Mouse (Mus musculus) kidney, embryonic 14.5 days (tissue): ENCODE results near the gene Pdia5. TPM values are rescaled to one million over a fixed set of nuclear protein-coding genes. Genes with fewer than 3 reads are reported as not detected.

Experiments
- ATAC-seq: fragments of 200-750 bp; cut with Nextera tagmentation; 2 replicates; pipeline ENCODE4 v1.8.0; 2017; ENCODE audit warnings: moderate number of reproducible peaks, mild to moderate bottlenecking, moderate TSS enrichment, moderate library complexity; ENCODE audit not compliant: low FRiP score, low TSS enrichment
- H3K27ac ChIP-seq: fragments of 300-500 bp; sonication (generic); 2 replicates; pipeline ENCODE4 v1.5.1; 2014; ENCODE audit warnings: low read depth, mild to moderate bottlenecking, low read length, moderate library complexity, mixed read lengths
- H3K27me3 ChIP-seq: fragments of 300-500 bp; sonication (generic); 2 replicates; pipeline ENCODE4 v1.6.1; 2014; ENCODE audit warnings: mild to moderate bottlenecking, low read length; ENCODE audit not compliant: control insufficient read depth, insufficient read depth
- H3K36me3 ChIP-seq: fragments of 300-500 bp; sonication (generic); 2 replicates; pipeline ENCODE4 v1.6.1; 2014; ENCODE audit warnings: low read length, mixed read lengths; ENCODE audit not compliant: control insufficient read depth, insufficient read depth
- H3K4me1 ChIP-seq: fragments of 300-500 bp; sonication (generic); 2 replicates; pipeline ENCODE4 v1.6.1; 2014; ENCODE audit warnings: low read length, mixed read lengths; ENCODE audit not compliant: control insufficient read depth, insufficient read depth
- H3K4me2 ChIP-seq: fragments of 300-500 bp; sonication (generic); replicated peaks from 2 replicates; pipeline ENCODE4 v1.6.1; 2014; ENCODE audit warnings: low read depth, mild to moderate bottlenecking, low read length
- H3K4me3 ChIP-seq: fragments of 300-500 bp; sonication (generic); 2 replicates; pipeline ENCODE4 v1.5.1; 2014; ENCODE audit warnings: mild to moderate bottlenecking, low read length
- H3K9ac ChIP-seq: fragments of 300-500 bp; sonication (generic); 2 replicates; pipeline ENCODE4 v1.6.1; 2014; ENCODE audit warnings: low read depth, mild to moderate bottlenecking, low read length, moderate library complexity
- H3K9me3 ChIP-seq: fragments of 300-500 bp; sonication (generic); 2 replicates; pipeline ENCODE4 v1.6.1; 2016; ENCODE audit warnings: low read length; ENCODE audit not compliant: control insufficient read depth
- WGBS: fragments of 180-500 bp; shearing (Covaris S2); extraction: QIAGEN DNeasy Blood & Tissue Kit; methylation state at CpG from one replicate; pipeline ENCODE4 v1.1.7; 2014; 5-methylcytosine and 5-hydroxymethylcytosine counted together
- polyA plus RNA-seq: library from polyadenylated mRNA; unstranded; fragments of >200 nt; fragmentation: Nextera tagmentation; extraction: Ambion mirVana; gene quantifications from 2 replicates; pipeline ENCODE4 v1.2.1, GENCODE M21; 2014

Pdia5 gene
- polyA plus RNA-seq, 1 experiment from 2014 or later, result 20.8 TPM

DNA sequence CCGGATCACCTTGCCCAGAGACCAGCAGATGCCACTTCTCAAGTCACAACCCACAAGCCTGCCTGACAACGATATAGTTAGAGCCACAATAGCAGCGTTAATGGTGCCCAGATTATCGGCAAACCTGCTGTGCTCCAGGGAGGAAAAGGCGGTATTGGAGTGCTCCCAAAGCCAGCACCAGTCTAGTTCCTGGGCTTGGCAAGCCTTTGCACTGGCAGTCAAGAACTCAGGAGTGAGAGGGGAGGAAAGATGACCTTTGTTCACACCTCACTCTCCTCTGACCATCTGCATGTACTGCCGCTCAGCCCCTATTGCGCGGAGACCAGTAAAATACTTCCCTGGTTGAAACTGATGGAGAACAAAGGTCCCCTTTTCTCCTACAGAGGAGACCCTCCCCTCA lies 19.7 kb downstream of the Pdia5 start:
- Histone ChIP-seq H3K9ac (no peak overlapping the region), H3K4me3 (no peak overlapping the region), H3K4me1 (0 out of 2 replicates have a peak, but pooled peaks cover 7% of the 10 kb centered on the region), H3K36me3 (no peaks in the 10 kb centered on the region), H3K27me3 (no peaks in the 10 kb centered on the region), H3K4me2 (no peak overlapping the region), H3K9me3 (no peaks in the 10 kb centered on the region), H3K27ac (no peak overlapping the region)
- WGBS, result 76% methylated on average over 8 of the region's 8 CpGs
- ATAC-seq, result no peak

DNA sequence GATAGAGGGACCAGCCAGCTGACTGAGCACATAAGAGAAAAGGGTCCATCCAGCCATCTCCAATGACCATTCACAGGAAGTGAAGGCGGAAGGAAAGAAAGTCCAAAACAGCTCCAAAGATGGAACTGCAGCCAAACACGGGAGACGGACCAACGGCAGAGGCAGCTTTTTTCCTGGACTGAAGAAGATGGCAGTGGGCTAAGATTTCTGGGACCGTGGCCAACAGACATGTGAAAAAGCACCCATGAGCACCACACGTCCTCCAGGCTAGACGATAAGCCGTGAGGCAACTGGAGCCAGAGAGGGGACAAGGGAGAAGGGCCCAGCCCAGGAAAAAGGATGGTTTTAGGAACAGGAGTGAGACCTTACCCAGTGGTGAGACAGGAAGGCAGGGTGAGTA lies 20.6 kb downstream of the Pdia5 start:
- 85% methylated on average over 8 of the region's 8 CpGs for WGBS
- Histone ChIP-seq H3K27ac (no peak overlapping the region), H3K36me3 (peaks cover 1% of the 10 kb centered on the region; the same call in 1 of the 2 replicates), H3K9ac (no peak overlapping the region), H3K4me3 (no peak overlapping the region), H3K9me3 (no peaks in the 10 kb centered on the region), H3K4me2 (no peak overlapping the region), H3K27me3 (no peaks in the 10 kb centered on the region), H3K4me1 (0 out of 2 replicates have a peak, but pooled peaks cover 7% of the 10 kb centered on the region)
- ATAC-seq, result no peak

DNA sequence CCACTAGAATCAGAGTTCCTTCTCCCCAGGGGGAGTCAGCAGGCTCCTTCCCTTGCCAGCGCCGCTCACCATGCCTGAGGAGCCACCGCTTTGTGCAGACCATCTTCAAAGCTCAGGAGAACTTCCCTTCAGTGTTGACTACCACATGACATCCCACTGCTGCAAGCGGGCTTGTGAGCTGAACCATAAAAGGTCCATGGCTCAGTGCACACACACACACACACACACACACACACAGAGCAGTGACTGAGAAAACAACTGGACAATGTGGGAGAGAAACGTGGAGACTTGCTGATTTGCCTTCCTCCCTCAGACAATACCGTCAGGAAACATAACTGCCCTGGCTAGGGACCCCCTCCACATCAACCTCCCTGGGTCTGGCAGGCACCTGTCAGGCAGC lies 21.7 kb downstream of the Pdia5 start:
- no peaks in the 10 kb centered on the region for H3K9me3 ChIP-seq
- H3K4me2 ChIP-seq, result no peak overlapping the region
- peaks cover 11% of the 10 kb centered on the region; the same call in 1 of the 2 replicates for H3K36me3 ChIP-seq
- 47% methylated on average over 6 of the region's 6 CpGs for WGBS
- H3K27me3 ChIP-seq, result no peaks in the 10 kb centered on the region
- H3K4me3 ChIP-seq, result no peak overlapping the region
- H3K9ac ChIP-seq, result no peak overlapping the region
- ATAC-seq, result no peak
- H3K27ac ChIP-seq, result no peak overlapping the region
- H3K4me1 ChIP-seq, result 0 out of 2 replicates have a peak, but pooled peaks cover 7% of the 10 kb centered on the region

DNA sequence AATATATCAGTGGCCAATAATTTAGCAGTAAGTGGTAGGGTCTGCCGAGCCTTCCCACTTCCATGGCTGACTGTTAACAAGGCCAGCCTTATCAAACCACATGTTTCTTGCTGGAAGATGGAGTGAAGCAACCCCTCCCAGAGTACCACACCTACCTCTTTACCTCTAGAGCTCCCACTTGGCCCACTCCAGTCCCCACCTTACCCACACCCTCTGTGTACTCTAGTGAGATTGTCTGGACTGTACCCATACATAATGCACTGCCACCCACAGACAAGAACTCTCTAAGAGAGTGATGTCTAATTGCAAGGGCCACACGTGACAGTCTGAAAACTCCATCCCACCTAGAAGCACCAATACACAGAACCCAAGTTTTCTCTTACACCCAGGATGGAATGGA lies 23.6 kb downstream of the Pdia5 start:
- H3K9me3 ChIP-seq, result no peaks in the 10 kb centered on the region
- H3K4me2 ChIP-seq, result no peak overlapping the region
- WGBS, result 91% methylated on average over 2 of the region's 2 CpGs
- H3K4me3 ChIP-seq, result no peak overlapping the region
- H3K9ac ChIP-seq, result no peak overlapping the region
- no peak overlapping the region for H3K27ac ChIP-seq
- peaks cover 14% of the 10 kb centered on the region; the same call in 1 of the 2 replicates for H3K36me3 ChIP-seq
- no peak for ATAC-seq
- H3K27me3 ChIP-seq, result no peaks in the 10 kb centered on the region
- H3K4me1 ChIP-seq, result 0 out of 2 replicates have a peak, but pooled peaks cover 7% of the 10 kb centered on the region

DNA sequence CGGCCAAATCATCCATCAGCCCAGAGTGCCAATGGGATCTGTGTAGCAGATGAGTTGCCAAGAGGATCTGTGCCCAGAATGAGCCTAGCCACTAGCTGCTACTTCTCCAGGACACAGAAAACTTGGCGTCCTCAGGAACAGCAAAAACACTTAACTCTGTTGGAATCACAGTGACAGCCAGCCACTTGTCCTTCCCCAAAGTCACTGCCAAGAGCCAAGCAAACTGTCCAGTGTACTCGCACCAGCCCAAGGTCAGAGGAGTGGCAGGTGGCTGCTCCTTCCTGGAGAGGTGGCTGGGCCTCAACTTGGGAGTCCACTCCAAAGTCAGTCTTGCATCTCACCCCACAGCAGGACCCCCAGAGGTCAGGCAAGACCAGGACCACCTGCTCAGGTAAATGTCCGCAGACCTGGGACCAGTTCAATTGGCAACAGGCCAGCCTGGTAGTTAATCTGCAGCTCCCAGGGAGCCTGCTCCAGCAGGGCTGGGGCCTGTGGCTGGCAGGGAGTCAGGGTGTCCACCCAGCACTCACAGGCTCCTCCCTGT lies 24.8 kb downstream of the Pdia5 start:
- Histone ChIP-seq H3K4me3 (no peak overlapping the region), H3K4me2 (no peak overlapping the region), H3K27me3 (no peaks in the 10 kb centered on the region), H3K9ac (no peak overlapping the region), H3K27ac (no peak overlapping the region), H3K4me1 (0 out of 2 replicates have a peak, but pooled peaks cover 7% of the 10 kb centered on the region), H3K36me3 (peaks cover 20% of the 10 kb centered on the region; the same call in 1 of the 2 replicates), H3K9me3 (no peaks in the 10 kb centered on the region)
- WGBS, result 86% methylated on average over 4 of the region's 4 CpGs
- no peak for ATAC-seq

DNA sequence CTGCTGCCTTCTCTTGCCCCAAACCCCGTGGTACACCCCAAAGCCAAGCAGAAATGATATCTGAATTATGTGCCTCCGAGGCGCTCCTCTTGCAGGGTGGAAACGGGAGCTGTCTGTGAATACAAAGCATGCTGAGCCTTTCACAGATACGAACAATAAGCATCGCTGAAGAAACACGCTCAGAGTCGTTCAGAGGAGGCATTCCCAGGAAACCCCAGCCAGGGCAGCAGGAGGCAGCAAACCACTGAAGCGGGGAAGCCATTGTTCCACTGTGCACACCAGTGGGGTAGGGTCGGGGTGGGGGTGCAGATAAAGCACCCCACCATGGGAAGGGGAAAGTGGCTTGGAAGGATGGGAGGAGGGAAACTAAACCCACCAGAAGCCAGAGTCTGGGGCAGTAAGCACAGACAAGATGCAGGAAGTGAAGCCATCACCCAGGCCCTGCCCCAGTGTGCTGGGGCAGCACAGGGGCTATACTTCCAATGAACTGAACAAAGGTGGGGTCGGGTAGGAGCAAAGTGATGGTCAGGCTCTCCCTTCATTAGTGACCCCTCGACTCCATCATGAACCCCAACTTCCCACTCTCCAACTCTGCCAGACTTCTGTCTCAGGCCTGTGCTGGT lies 25.9 kb downstream of the Pdia5 start:
- WGBS, result 76% methylated on average over 12 of the region's 12 CpGs
- H3K36me3 ChIP-seq, result peaks cover 23% of the 10 kb centered on the region; the same call in 1 of the 2 replicates
- H3K9me3 ChIP-seq, result no peaks in the 10 kb centered on the region
- 0 out of 2 replicates have a peak, but pooled peaks cover 7% of the 10 kb centered on the region for H3K4me1 ChIP-seq
- ATAC-seq, result no peak
- no peak overlapping the region for H3K9ac ChIP-seq
- no peaks in the 10 kb centered on the region for H3K27me3 ChIP-seq
- H3K4me2 ChIP-seq, result no peak overlapping the region
- no peak overlapping the region for H3K27ac ChIP-seq
- no peak overlapping the region for H3K4me3 ChIP-seq

DNA sequence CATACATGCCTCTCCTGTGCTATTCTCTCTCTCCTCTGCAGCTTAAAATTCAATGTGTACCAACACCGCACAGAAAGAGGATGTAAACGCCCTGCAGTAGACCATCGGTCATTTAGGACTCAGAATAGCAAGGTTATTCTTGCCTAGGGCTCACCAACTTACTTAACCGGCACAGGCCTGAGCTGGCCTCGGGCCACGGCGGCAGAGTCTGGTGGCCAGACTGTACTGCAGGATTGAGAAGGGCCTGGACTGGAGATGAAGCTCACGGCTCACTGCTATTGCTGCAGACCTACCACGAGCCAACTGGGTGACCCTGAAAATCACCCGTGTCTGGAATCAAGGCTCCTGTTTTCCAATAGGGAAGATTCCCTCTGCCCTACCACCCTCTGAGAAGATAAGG lies 27.0 kb downstream of the Pdia5 start:
- Histone ChIP-seq H3K9ac (no peak overlapping the region), H3K27me3 (no peaks in the 10 kb centered on the region), H3K4me3 (no peak overlapping the region), H3K4me1 (0 out of 2 replicates have a peak, but pooled peaks cover 1% of the 10 kb centered on the region), H3K9me3 (no peaks in the 10 kb centered on the region), H3K4me2 (no peak overlapping the region), H3K36me3 (peaks cover 23% of the 10 kb centered on the region; the same call in 1 of the 2 replicates), H3K27ac (no peak overlapping the region)
- WGBS, result 96% methylated on average over 10 of the region's 10 CpGs
- no peak for ATAC-seq

DNA sequence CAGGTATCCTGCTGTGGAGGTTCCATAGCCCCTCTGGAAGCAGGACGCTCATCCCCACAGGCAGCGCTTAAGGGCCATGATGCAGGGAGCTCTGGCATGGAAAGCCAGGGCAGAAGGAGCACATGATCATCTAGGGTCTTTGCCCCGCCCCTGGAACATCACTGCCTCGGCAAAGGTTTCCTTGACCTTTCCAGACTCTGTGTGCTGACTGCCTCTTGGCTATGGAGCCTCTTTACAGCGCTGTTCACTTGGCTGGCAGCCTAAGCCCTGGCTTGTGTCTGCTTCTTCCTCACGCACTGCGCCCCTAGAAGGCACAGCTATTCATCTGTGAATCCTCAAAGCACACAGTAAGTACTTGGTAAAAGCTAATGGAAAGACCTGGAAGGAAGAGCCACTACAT lies 27.7 kb downstream of the Pdia5 start:
- ATAC-seq, result no peak
- H3K27me3 ChIP-seq, result no peaks in the 10 kb centered on the region
- H3K4me2 ChIP-seq, result no peak overlapping the region
- no peak overlapping the region for H3K27ac ChIP-seq
- no peaks in the 10 kb centered on the region for H3K4me1 ChIP-seq
- peaks cover 23% of the 10 kb centered on the region; the same call in 1 of the 2 replicates for H3K36me3 ChIP-seq
- no peaks in the 10 kb centered on the region for H3K9me3 ChIP-seq
- 89% methylated on average over 7 of the region's 7 CpGs for WGBS
- no peak overlapping the region for H3K4me3 ChIP-seq
- no peak overlapping the region for H3K9ac ChIP-seq

DNA sequence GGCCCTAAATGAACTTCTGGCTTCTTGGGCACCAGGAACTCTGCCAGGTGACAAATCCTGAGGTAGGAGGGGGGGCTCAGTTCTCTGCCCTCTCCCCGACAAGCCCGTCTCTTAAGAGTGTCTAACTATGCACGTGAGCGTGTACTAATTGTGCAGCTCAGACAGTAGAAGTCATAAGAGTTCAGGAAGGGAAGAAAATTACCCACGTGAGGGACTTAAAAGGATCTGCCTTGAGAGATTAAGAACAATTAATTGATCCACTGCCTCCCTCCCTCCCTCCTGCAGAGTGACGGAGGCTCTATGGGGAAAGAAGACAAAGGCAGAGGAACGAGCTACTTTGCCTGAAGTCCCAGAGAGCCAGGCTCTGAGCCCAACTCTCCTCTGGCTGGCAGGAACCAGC lies 31.1 kb downstream of the Pdia5 start:
- no peak for ATAC-seq
- no peak overlapping the region for H3K4me2 ChIP-seq
- no peak overlapping the region for H3K27ac ChIP-seq
- no peak overlapping the region for H3K9ac ChIP-seq
- no peaks in the 10 kb centered on the region for H3K27me3 ChIP-seq
- H3K9me3 ChIP-seq, result no peaks in the 10 kb centered on the region
- 77% methylated on average over 7 of the region's 7 CpGs for WGBS
- peaks cover 29% of the 10 kb centered on the region; the same call in 1 of the 2 replicates for H3K36me3 ChIP-seq
- no peaks in the 10 kb centered on the region for H3K4me1 ChIP-seq
- H3K4me3 ChIP-seq, result no peak overlapping the region
